Mouse (Mus musculus) adrenal gland, adult (tissue): ENCODE measurements around the gene Fndc3b.

ENCODE experiments used
- DNase-seq, 2 experiments: peaks; one replicate each; pipeline ENCODE4 v3.0.0; 2022 to 2023; ENCODE audit warnings: low spot score in 1 of 2; ENCODE audit not compliant: inconsistent age in 2 of 2

Gene Fndc3b

DNA sequence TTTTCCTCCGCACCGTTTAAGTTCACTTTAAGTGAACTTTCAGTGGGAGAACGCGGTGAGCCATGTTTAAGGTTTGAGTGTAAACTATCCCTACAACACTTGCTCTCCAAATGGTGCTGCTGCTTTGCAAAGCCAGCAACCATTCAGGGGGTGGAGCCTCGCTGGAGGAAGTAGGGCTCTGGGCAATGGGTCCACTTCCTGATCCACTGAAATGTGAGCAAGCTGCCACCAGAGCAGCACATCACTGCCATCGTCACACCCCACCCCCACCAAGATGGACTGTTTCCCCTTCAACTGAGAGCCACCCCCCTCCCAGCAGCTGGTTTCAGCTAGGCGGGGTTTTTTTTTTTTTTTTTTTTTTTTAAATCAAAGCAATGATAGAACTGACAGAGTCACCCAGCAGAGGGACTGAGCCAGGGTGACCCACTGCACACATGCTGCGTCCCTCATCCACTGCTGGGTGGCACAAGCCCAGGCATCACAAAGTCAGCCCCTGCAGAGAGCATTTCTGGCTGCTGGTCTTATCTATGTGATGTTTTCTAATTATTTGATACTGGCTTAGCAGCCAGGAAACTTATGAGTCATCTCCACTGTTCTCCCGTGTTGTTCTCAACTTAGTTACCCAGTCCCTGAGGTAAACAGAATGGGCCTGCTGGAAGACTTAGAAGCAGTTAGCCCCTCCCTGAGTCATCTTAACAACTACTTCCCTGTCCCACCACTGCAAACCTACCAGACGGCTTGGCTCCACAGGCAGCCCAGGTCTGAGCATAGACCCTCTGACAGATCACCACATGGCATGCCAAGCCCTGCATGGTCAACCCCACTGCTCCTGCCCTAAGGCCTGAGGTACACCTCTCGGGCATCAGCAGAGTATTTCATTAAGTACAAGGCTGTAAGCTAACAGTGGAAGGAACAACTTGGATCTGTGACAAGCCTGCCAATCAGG is 112.4 kb downstream of the Fndc3b start:
- DNase-seq, result peak in 1 of 2 experiments; percentile 63

DNA sequence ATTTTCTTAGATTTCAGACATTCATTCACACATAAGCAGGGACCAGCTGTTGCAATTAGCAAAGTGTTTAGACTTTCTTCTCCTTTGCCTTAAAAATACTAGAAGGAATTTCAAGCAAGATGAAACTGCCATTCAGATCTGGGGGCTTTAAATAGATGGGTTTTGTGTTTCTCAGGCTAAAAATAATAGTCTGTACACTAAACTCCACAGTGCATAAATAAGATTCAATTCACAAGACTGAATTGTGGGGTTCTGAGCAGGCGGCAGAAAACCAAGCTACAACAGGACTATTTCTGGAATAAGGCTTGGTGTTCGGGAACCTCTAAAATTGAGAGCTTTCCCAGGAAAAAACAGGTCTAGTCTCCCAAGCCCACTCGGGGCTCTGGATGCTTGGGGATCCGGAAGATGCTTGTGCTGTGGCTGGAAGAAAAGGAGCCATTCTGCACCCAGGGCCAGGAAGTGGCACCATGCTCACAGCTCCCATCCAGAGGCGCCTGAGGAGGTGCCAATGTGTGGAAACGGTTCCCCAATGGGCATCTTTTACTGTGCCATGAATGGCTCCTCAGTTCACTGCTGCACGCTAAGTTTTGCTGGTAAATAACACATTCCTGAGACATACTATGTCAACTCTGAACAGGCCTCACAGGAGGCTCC is 117.5 kb downstream of the Fndc3b start:
- DNase-seq, result no peak

DNA sequence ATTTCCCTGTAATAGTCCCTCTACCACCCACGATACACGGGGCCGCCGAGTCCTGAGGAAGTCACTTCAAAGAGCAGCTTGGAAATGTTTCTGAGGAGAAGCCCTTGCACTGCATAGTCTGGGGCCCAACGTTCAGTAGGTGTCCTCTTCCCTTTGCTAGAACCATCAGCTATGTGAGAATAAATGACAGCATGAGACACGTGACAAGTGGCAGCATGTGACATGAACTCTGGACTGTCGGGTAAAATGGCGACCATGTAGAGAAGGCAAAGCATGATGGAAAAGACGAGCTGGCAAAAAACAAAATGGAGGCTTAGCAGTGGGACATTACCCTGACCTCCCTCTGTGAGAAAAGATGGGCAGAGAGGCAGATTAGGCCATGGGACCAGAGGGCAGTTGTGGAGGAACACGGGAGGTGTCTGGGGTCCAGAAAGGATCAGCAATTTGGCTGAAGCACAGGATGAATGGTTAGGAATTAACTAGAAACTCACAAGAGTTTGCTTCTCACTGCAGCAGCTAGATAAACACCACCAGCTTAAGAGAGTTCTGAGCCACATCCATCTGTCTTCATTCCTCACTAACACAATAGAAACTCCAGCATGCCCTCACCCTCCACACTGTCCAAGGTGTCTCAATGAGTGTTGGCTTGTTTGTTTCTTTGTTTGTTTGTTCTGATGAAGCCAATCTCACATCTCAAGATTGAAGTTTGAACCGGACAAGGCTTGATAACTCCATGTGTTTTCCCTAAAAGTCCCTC is 118.2 kb downstream of the Fndc3b start:
- DNase-seq, result no peak

DNA sequence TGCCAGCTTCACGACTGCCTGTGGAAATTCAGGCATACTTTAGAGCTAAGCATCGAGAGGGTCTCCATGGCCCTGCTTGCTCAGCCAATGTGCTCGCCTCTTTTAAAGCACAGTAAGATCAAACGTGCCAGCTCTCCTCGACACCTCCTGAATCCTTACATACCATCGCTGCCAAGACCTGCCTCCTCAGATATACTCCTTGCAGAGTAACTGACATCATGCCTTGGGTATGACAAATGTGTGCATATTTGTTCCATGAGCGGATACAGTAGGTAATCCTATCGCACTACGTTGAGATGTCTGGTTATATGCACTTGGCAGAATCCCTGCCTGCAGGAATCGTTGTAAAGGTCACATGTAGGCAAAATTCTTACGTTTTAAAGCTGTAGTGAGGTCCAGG is 120.3 kb downstream of the Fndc3b start:
- no peak for DNase-seq

DNA sequence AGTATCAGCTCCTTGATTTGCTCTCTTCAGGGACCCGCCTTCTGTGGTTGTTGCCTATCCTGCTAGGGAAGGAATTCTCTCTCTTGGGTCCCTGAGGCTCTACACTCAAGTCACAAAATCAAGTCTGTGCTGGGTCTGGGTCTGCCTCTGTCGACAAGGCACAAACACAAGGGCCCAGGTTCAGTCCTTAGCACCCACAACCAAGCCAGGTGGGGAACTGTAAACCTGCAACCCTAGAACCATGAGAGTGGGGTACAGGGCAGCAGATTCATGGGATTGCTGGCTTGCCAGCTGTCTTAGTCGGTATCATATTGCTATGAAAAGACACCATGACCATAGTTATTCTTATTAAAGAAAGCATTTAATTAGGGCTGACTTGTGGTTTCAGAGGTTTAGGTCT is 121.8 kb downstream of the Fndc3b start:
- no peak for DNase-seq

DNA sequence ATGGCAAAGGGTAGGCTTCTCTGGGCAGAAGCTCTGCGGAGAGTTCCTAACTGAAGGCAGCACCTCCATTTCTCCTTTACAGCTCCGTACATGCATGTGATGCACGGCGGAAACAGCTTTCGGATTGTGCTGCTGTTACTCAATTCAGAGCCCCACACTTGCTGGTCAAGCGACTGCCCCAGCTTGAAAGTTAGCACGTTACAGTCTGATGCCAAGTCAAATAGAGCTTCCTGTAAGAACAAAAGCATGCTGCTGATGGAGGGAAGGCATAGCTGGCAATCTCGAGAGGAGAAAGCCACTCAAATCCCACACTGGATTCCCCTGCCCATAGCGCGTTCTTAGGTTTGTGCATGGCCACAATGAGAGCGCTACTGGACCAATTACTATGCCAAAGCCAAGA is 122.5 kb downstream of the Fndc3b start:
- DNase-seq, result no peak

DNA sequence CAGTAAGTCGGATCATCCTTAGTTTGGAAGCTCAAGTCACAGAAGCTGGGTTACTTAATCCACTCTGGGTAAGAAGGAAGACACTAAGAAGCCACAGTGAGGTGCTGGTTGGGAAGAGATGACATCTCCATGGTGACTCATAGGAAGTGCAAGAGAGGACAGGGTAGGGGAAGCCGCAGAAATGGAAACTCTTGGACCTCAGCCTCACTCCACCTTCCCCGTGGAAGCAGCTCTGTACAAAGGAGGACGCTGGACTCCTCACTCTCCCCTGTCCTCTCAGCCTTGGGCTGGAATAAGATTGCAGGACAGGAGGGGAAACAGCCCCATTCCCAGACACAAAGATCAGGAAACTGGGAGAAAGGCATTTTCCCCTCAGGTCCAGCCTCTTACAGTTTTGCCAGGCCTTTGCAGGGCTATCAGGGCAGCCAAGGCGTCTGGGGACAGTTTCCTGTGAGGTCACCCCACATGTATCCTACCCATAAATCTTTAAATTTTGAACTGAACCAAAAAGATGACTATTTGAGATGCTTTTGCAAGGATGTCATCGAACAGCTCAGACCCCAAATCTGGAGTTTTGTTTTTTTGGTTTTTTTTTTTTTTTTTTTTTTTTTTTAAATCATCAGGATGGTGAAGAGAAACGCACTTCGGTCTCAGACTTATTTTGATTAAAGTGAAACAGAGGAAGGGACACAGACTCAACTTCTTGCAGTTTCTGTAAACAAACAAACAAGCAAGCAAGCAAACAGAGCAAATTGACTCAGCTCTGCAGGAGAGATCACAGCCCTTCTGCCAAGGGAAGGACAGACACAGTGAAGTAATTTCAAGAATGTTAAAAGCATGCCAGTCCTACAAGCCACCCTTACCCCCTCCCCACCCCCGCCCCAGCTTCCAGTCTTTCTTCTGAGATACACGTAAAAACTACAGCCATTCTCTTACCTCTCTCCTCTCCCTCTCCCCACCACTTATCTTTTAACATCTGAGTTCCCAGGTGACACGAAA is 126.2 kb downstream of the Fndc3b start:
- peak; percentile 61 to 84 for DNase-seq

DNA sequence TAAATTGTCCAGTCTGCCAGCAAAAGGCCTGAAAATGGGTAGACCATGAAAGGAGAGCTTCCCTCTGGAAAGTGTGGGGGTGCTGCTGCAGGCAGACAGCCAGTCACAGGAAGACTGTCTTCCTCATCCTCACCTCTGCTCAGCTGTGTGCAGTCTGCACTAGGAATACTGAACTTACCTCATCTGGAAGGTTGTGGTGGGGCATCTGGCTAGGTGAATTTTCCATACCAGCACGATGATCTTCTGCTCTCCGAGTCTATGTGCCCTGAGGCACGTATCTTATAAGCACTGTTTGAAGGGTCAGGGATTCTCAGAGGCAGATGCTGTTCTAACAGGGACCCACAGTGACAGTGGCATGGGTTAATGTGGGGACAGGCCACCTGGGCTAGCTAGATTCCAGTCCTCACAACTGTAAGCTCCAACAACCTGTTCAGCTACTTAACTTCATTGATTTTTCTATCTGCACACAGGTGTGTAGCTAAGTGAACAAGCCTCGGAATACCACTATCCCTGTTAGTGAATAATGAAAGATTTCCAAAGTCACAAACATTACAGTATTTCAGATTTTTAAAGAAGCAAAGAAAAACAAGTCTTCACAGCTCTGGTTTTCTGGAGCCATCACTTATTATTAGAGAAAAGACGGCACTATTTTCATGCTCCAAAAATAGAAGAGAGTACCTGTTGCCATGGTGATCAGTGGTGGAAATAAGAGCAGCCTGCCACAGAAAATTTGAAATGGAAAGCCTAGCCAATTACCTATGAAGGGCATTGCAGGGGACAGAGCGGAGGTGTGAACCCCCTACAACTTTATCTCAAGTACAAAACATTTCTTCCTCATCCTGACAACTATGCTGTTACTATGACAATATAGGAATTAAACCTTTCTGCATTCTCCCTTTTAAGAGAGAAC is 128.9 kb downstream of the Fndc3b start:
- no peak for DNase-seq

DNA sequence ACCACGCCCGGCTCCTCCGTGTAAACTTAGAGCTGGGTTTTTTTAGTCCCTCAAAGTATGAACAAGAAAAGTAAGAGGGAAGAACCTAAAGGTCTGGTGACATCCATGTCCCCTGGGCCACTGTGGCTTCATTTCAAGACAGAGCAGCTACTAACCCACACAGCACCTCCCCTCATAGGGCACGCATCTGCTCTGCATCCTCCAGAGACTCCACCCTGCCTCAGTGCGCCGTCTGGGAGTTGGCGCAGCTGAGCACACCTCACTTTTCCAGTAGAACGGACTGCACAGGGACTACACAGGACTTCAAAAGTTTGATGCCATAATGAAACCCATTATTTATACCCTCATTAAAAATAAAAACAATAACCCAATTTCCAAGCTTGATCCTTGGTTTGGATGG is 130.2 kb downstream of the Fndc3b start:
- DNase-seq, result no peak

DNA sequence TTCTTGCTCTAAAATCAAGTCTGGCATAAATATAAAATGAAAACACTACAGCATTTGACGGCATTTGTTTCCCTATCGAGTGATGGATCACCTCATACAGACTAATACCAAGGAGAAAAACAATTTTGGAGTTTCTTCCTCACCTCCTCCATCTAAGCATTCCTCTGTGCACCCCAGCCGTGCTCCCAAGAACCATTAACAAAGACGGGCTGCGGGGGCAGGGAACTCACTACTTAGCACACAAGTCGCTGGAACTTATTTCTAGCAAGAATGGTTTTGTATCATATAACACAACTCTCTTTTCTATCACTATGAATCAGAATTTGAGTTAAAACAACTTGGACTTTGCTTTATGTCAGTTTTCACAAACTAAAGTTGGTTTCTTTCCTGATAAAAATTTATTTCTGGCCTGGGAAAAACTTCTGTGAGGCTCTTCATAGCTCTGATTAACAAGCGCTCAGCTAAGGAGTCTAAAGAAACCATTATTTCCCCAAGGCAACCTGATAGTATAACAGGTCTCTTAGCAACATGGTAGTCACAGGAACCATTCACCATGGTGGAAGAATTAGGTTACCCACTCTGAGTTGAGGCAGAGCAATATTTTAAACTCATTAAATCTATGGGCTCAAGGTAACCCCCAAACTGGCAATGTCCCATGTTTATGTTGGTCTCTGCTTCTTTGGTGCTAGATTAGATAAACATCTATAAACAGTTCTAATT is 131.1 kb downstream of the Fndc3b start:
- no peak for DNase-seq

DNA sequence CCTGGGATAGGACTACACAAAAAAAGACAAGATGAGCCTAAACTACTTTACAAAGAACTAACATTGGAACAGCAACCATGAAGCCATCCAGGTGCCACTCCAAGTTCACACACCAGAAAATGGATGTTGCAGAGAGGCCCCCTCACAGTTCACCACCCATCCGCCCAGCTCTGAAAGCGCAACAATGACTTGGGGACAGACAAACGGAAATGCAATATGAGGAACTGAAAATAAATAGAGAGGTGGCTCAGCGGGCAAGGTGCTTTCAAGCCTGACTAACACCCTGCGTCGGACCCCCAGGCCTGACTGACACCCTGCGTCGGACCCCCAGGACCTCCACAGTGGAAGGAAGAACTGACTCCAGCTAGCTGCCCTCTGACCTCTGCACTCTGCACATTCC is 131.9 kb downstream of the Fndc3b start:
- DNase-seq, result no peak

DNA sequence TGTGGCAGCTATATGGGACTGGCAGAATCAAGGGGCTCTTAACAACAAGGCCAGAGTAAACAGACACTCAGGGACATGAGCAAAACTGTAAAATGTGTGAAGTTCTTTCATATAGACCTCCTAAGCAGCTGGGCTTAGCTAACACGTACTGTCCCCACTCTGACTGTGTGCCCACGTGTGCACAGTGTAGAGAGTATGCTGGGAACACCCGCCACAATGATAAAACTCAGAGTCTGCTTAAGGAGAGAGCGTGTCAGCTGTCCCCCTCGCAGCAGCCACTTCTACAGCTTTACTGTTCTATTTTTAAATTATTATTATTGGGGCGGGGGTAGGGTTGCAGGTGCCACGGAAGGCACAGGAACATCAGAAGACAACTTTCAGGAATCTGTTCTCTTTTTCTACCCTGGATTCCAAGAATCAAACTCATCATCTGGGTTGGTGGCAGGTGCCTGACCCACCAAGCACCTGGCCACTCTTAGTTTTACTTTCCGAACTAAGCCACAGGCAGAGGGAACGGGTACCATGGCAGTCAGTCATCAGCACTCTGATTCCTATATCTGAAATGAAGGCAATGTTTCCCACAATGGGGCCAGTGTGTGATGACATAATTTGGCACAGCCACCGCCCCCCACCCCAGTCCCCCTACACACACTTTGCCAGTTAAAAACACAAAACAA is 133.6 kb downstream of the Fndc3b start:
- DNase-seq, result no peak

DNA sequence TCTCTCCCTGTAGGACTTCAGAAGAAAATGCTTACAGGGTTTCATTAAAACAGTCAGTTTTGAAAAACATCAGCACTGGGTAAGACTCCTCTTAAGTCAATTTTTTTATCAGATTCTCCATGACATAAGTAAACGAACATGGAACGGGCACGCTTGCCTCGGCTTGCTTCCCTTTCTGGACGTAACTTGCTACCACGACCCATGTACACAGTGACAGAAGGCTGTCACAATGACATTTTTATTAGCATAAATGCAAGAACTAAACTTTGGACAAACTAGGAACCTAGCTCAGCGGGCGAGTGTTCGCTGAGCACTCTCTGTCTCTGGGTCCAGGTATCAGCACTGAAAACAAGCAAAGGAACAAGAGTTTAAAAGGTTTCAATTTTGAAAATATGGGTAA is 136.9 kb downstream of the Fndc3b start:
- no peak for DNase-seq

DNA sequence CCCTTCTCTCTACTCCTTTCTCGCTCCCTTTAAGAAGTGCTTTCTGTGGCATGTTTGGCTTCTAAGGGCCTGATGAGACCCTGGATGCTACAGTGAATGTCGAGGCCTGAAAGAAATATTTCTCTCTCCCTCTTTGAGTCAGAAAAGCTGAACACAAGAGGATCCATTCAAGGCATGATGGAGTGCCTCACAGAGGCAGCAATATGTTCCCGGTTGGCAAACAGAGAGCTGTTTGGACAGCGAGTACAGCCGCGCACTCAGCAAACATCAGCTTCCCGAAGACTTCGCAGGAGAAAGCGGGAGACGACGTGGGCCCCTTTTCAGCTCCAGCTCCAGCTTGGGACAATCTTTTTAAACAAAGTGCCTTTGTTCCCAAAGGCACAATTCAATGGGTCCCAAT is 137.6 kb downstream of the Fndc3b start:
- DNase-seq, result no peak

DNA sequence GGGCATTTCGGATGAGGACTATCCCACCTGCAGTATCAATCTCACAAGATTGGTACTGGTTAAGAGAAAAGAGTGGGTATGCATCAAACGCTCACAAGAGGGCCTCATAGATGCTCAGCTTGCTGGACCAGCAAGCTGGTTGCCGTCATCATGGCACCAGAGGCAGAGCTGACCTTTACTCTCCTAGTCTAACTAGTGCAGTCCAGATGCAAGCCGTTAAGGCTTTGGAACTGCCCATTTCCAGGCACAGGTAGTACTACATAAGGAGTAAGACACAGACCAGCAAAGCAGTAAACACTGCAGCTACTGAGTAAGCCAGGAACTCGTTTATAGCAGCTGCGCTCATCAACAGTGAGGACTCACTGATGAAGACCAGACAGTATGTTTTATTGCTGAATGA is 138.8 kb downstream of the Fndc3b start:
- DNase-seq, result peak; percentile 52 to 80

DNA sequence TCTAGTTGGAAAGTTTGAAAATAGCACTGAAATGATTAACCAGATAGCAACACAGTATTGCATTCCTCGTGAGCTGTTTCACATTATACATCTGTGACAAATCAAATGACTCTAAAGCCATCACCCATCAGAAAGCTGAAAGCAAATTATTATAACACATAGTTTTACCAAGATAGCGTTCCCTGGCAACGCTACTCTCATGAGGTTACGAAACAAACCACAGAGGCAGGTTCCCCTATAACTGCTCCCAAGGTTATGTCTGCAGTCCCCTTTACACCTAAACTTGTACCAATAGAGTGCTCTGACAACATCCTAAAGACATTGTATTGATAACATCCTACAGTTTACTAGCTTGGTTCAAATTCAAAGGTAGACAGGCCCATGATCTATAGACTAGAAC is 145.8 kb downstream of the Fndc3b start:
- DNase-seq, result no peak

DNA sequence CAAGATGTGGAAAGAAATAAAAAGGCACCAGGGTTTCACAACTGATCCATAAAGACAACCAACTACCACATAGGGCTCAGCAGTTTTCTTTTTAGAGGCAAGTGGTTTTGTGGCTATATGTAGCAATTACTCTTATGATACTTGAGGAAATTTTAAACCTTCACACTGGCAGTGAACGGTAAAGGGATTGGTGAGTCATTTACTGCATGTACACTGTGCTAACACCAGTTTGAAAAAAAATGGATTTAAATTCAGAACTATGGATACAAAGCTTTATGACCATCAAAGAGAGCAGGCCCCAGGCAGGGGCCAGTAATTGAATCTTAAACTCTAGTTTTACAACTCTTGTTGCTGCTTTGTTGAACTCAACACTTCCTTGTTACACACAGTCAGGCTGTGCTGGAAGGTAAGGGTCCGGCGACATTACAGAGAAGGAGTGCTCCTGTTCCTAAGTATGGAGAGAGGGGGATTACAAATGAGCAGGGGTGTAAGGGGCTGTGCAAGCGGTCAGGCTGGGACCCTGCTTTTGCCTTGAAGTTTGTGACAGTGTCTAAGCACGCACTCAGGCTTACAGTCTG is 148.0 kb downstream of the Fndc3b start:
- DNase-seq, result no peak

DNA sequence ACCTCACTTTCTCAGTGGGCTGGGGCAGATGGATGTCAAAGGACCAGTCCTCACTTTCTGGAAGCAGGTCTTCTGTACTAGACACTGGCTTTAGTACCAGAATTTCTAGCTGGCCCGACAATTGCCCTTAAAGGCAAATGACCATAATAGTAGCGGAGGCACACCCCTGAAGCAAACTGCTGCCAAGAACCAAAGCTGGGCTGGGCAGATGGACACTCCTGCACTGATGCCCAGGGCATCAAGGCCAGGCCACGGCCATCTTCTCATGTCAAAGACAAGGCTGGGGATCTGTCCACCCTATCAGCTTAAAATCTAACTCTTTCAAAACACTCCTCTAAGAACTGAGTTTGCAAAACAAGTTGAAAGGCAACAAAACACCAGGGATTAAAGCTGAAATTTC is 148.6 kb downstream of the Fndc3b start:
- DNase-seq, result peak in 1 of 2 experiments; percentile 76
